Comparison of ENCODE assay signal across 7 mouse cellular contexts in the genomic region with DNA sequence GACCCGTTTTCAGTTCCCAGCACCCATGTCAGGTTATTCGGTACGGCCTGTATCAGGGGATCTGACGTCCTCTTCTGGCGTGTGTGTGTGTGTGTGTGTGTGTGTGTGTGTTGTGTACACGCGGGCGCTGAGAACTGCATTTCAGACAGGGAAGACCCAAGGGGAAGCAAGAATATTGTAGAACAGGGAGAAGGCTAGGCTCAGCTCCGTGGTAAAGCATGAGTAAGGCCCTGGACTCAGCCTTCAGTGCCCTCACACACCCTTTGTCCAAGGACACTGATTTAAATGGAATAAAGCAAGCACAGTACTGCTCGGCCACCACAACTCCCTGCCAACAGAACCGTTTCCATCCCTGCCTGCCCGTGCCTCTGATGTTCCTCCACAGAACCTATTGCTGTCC. TPM values are rescaled to one million over a fixed set of nuclear protein-coding genes. Genes with fewer than 3 reads are reported as not detected.
DNase-seq lines count a peak whose midpoint lies in the region; ATAC-seq and TF ChIP-seq lines count a peak whose summit lies in the region.

No protein-coding gene starts in this region.

- no peak for ATAC-seq in hindbrain, embryonic 12.5 days (ENCODE audit: low FRiP score)
- no peak for ATAC-seq in liver, embryonic 14.5 days (ENCODE audit: insufficient read depth)

- peak overlapping the region; percentile 80 for H3K4me2 ChIP-seq in hindbrain, embryonic 12.5 days (replicated peaks)
- peak overlapping the region; percentile 84 for H3K4me2 ChIP-seq in liver, embryonic 14.5 days (ENCODE audit: low read depth)

- 5% methylated on average over 12 of the region's 12 CpGs for WGBS in hindbrain, embryonic 12.5 days
- 2% methylated on average over 12 of the region's 12 CpGs for WGBS in liver, embryonic 14.5 days (ENCODE audit: insufficient replicate concordance)

- peak overlapping the region; percentile 91 for H3K4me3 ChIP-seq in hindbrain, embryonic 12.5 days
- H3K4me3 ChIP-seq in liver, embryonic 14.5 days (ENCODE audit: insufficient read depth in 1 of 2, low read depth in 2 of 2, low read length in 2 of 2): peak overlapping the region; percentile 88 to 94

- H3K9me3 ChIP-seq in hindbrain, embryonic 12.5 days (replicated peaks): no peaks in the 10 kb centered on the region
- H3K9me3 ChIP-seq in liver, embryonic 14.5 days (ENCODE audit: control insufficient read depth, low read length): no peaks in the 10 kb centered on the region

- no peaks in the 10 kb centered on the region for H3K27me3 ChIP-seq in hindbrain, embryonic 12.5 days
- H3K27me3 ChIP-seq in liver, embryonic 14.5 days (ENCODE audit: control insufficient read depth, insufficient read depth, low read length): no peaks in the 10 kb centered on the region

- peak overlapping the region; percentile 67 for H3K9ac ChIP-seq in hindbrain, embryonic 12.5 days
- peak overlapping the region; percentile 98 for H3K9ac ChIP-seq in liver, embryonic 14.5 days (replicated peaks)

- DNase-seq in 3134 (ENCODE audit: extremely low read depth, insufficient read length, low spot score) (peak; percentile 14), 416B (ENCODE audit: low read depth) (peak; percentile 56)
- DNase-seq in embryo, embryonic 10.5 days (ENCODE audit: low spot score): peak; percentile 25
- DNase-seq in liver, embryonic 14.5 days (ENCODE audit: low read depth in 3 of 3, low spot score in 3 of 3): no peak
- DNase-seq in telencephalon, adult 2 months (ENCODE audit: low read depth, low spot score): peak; percentile 3
- DNase-seq in right cerebral cortex, adult 18-20 months: no peak

- H3K36me3 ChIP-seq in hindbrain, embryonic 12.5 days: peaks cover 15% of the 10 kb centered on the region
- H3K36me3 ChIP-seq in liver, embryonic 14.5 days (replicated peaks; ENCODE audit: control insufficient read depth, insufficient read depth, low read depth): peaks cover 15% of the 10 kb centered on the region

- H3K27ac ChIP-seq in hindbrain, embryonic 12.5 days: peak overlapping the region; percentile 62; the same call in 1 of the 2 replicates
- H3K27ac ChIP-seq in liver, embryonic 14.5 days: peak overlapping the region; percentile 87

- H3K4me1 ChIP-seq in hindbrain, embryonic 12.5 days: peaks cover 28% of the 10 kb centered on the region
- H3K4me1 ChIP-seq in liver, embryonic 14.5 days (replicated peaks; ENCODE audit: control insufficient read depth in 2 of 2, insufficient read depth in 2 of 2, low read length in 1 of 2): peaks cover 16 to 23% of the 10 kb centered on the region in 2 experiments

- no peak for TF ChIP-seq EP300 in liver, embryonic 14.5 days (IDR thresholded peaks at IDR 0.05; ENCODE audit: low read depth)

- TF ChIP-seq CTCF in liver, embryonic 14.5 days (IDR thresholded peaks at IDR 0.05; ENCODE audit: low read depth): no peak

RNA-seq across cellular contexts. Expression of gene Yars, which starts 1.0 kb away (rescaled TPM):
- 98.1 and 104 TPM in 2 replicates for polyA plus RNA-seq in hindbrain, embryonic 12.5 days (2016; fragmentation: Nextera tagmentation; extraction: Ambion mirVana)
- polyA plus RNA-seq in liver, embryonic 14.5 days (2012; rRNA removed): 17.3 and 28.7 TPM in 2 replicates
- 53.2 and 59.8 TPM in 2 replicates for polyA plus RNA-seq in liver, embryonic 14.5 days (2014; fragmentation: Nextera tagmentation; extraction: Ambion mirVana)

RNA-seq across cellular contexts. Expression of gene S100pbp, which starts 1.0 kb away (rescaled TPM):
- polyA plus RNA-seq in hindbrain, embryonic 12.5 days (2016; fragmentation: Nextera tagmentation; extraction: Ambion mirVana): 23.2 and 26.7 TPM in 2 replicates
- polyA plus RNA-seq in liver, embryonic 14.5 days (2012; rRNA removed): 12.2 and 12.5 TPM in 2 replicates
- polyA plus RNA-seq in liver, embryonic 14.5 days (2014; fragmentation: Nextera tagmentation; extraction: Ambion mirVana): 4.5 and 4.8 TPM in 2 replicates

RNA-seq across cellular contexts. Expression of gene Fndc5, which starts 53.7 kb away (rescaled TPM):
- 3.9 and 6.2 TPM in 2 replicates for polyA plus RNA-seq in hindbrain, embryonic 12.5 days (2016; fragmentation: Nextera tagmentation; extraction: Ambion mirVana)
- 0.36 and 0.56 TPM in 2 replicates for polyA plus RNA-seq in liver, embryonic 14.5 days (2012; rRNA removed)
- 0.30 and 0.99 TPM in 2 replicates for polyA plus RNA-seq in liver, embryonic 14.5 days (2014; fragmentation: Nextera tagmentation; extraction: Ambion mirVana)

Comparison
In these comparisons a context has a peak if more than half of its experiments do, and no peak if none do; other contexts are left out.
1. DNase-seq: peak in 3134 (single experiment), 416B (single experiment), embryo, embryonic 10.5 days (single experiment) and telencephalon, adult 2 months (single experiment); none in liver, embryonic 14.5 days (0 of 3) and right cerebral cortex, adult 18-20 months (single experiment).